Mouse (Mus musculus) midbrain, postnatal 0 days (tissue): Measurements from ENCODE around the gene Rpl26. TPM values are rescaled to one million over a fixed set of nuclear protein-coding genes. Genes with fewer than 3 reads are reported as not detected.

Experiments used
- ATAC-seq: fragments of 200-750 bp; cut with Nextera tagmentation; 2 replicates; pipeline ENCODE4 v1.8.0; 2017; ENCODE audit warnings: moderate number of reproducible peaks, mild to moderate bottlenecking, moderate TSS enrichment, moderate library complexity; ENCODE audit not compliant: low FRiP score
- DNase-seq: peaks from one replicate; pipeline ENCODE4 v3.0.0-alpha.2; 2015; ENCODE audit warnings: low spot score
- H3K27ac ChIP-seq: fragments of 300-500 bp; sonication (generic); 2 replicates; pipeline ENCODE4 v1.5.1; 2014; ENCODE audit warnings: low read depth, mild to moderate bottlenecking, low read length, mixed read lengths
- H3K27me3 ChIP-seq: fragments of 300-500 bp; sonication (generic); 2 replicates; pipeline ENCODE4 v1.6.1; 2014; ENCODE audit warnings: low read length, control low read depth, mixed read lengths; ENCODE audit not compliant: insufficient read depth
- H3K36me3 ChIP-seq: fragments of 300-500 bp; sonication (generic); 2 replicates; pipeline ENCODE4 v1.6.1; 2014; ENCODE audit warnings: low read length, control low read depth, mixed read lengths; ENCODE audit not compliant: insufficient read depth
- H3K4me1 ChIP-seq: fragments of 300-500 bp; sonication (generic); 2 replicates; pipeline ENCODE4 v1.6.1; 2014; ENCODE audit warnings: mild to moderate bottlenecking, control low read depth, antibody characterized with exemption, low read length, mixed read lengths; ENCODE audit not compliant: insufficient read depth
- H3K4me2 ChIP-seq: fragments of 300-500 bp; sonication (generic); 2 replicates; pipeline ENCODE4 v1.6.1; 2014; ENCODE audit warnings: low read depth, mild to moderate bottlenecking, low read length, mixed read lengths; ENCODE audit not compliant: poor library complexity, severe bottlenecking
- H3K4me3 ChIP-seq: fragments of 300-500 bp; sonication (generic); 2 replicates; pipeline ENCODE4 v1.5.1; 2014; ENCODE audit warnings: low read depth, mild to moderate bottlenecking, low read length, moderate library complexity
- H3K9ac ChIP-seq: fragments of 300-500 bp; sonication (generic); replicated peaks from 2 replicates; pipeline ENCODE4 v1.6.1; 2014; ENCODE audit warnings: mild to moderate bottlenecking, low read length, moderate library complexity, mixed read lengths; ENCODE audit not compliant: poor library complexity, severe bottlenecking
- H3K9me3 ChIP-seq: fragments of 300-500 bp; sonication (generic); 2 replicates; pipeline ENCODE4 v1.6.1; 2016; ENCODE audit warnings: low read length, control low read depth
- CTCF ChIP-seq: IDR thresholded peaks from 2 replicates; pipeline ENCODE4 v1.5.1; 2016; ENCODE audit warnings: antibody characterized with exemption, mild to moderate bottlenecking
- WGBS: fragments of 180-500 bp; shearing (Covaris S2); extraction: QIAGEN DNeasy Blood & Tissue Kit; methylation state at CpG from one replicate; pipeline ENCODE4 v1.1.7; 2014; 5-methylcytosine and 5-hydroxymethylcytosine counted together
- polyA plus RNA-seq: library from polyadenylated mRNA; unstranded; fragments of >200 nt; fragmentation: Nextera tagmentation; extraction: Ambion mirVana; gene quantifications from 2 replicates; pipeline ENCODE4 v1.2.1, GENCODE M21; 2015
- total RNA-seq: library from RNA; depleted of rRNA; stranded (reverse); fragments of >200 nt; gene quantifications from 2 replicates; pipeline ENCODE4 v1.2.3, GENCODE M21; 2014; rRNA removed

Rpl26 gene
- total RNA-seq: 1,124 and 1,179 TPM in 2 replicates
- polyA plus RNA-seq: 561 and 573 TPM in 2 replicates

- H3K36me3 ChIP-seq: peaks cover 21% of the 10 kb centered on the region
- peak within 1 kb of the TSS; percentile 91 for H3K9ac ChIP-seq
- H3K4me2 ChIP-seq: peak within 1 kb of the TSS; percentile 69
- H3K9me3 ChIP-seq: no peaks in the 10 kb centered on the region
- H3K4me3 ChIP-seq: peak within 1 kb of the TSS; percentile 85
- under 1% methylated on average over 52 of the region's 52 CpGs for WGBS
- H3K27me3 ChIP-seq: peaks cover 5% of the 10 kb centered on the region; the same call in 1 of the 2 replicates
- H3K27ac ChIP-seq: peak within 1 kb of the TSS; percentile 87
- DNase-seq (peak; percentile 98), ATAC-seq (peak; percentile 87)
- H3K4me1 ChIP-seq: no peaks in the 10 kb centered on the region
- TF ChIP-seq CTCF: peak; percentile 99
Observed at GRCm38 (mm10) chr11:68901351-68902046, at the start of gene Rpl26. Gene Rpl26, plus strand, starts transcription at chr11:68901583.

GRCm38 (mm10) chr11:68851644-68852485 is 49.5 kb upstream of the Rpl26 start:
- 6% methylated on average over 13 of the region's 13 CpGs for WGBS
- Histone ChIP-seq H3K36me3 (no peaks in the 10 kb centered on the region), H3K27ac (peak overlapping the region; percentile 93), H3K4me3 (peak overlapping the region; percentile 98), H3K27me3 (no peaks in the 10 kb centered on the region), H3K9me3 (no peaks in the 10 kb centered on the region), H3K9ac (peak overlapping the region; percentile 92), H3K4me1 (peaks cover 4% of the 10 kb centered on the region; the same call in 1 of the 2 replicates), H3K4me2 (peak overlapping the region; percentile 72)
- no peak for DNase-seq
- no peak for ATAC-seq
- TF ChIP-seq CTCF: no peak

GRCm38 (mm10) chr11:68852486-68852901 is 48.9 kb upstream of the Rpl26 start:
- Histone ChIP-seq H3K9ac (peak overlapping the region; percentile 92), H3K4me1 (peaks cover 4% of the 10 kb centered on the region; the same call in 1 of the 2 replicates), H3K36me3 (no peaks in the 10 kb centered on the region), H3K4me2 (peak overlapping the region; percentile 72), H3K4me3 (peak overlapping the region; percentile 98), H3K27me3 (no peaks in the 10 kb centered on the region), H3K27ac (peak overlapping the region; percentile 93), H3K9me3 (no peaks in the 10 kb centered on the region)
- WGBS: 0% methylated on average over 31 of the region's 36 CpGs
- no peak for TF ChIP-seq CTCF
- ATAC-seq (peak; percentile 45), DNase-seq (peak; percentile 44)

DNA sequence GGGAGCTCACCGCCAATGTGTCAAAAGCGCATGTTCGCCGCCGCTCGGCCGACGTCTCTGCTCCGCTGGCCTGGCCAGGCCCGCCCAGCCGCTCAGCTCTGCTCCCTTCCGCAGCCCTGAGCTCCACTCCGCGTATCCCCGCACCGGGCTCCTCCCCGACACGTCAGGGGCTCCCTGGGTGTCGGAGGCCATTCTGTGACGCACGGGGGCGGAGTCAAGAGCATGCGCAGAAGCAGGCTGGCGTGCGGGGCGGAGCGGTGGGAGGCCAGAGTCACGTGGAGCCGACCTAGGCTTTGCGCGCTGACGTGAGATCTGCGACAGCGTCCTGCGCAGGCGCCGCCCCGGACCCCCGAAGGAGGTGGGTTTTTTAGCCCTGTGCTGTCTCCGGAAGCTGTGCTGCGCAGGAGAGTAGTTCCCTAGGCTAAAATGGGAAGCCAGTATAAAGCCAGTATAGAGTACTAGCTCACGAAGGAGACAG is 48.4 kb upstream of the Rpl26 start:
- H3K4me2 ChIP-seq: peak overlapping the region; percentile 72
- peak; percentile 99 for ATAC-seq
- peak overlapping the region; percentile 98 for H3K4me3 ChIP-seq
- H3K9ac ChIP-seq: peak overlapping the region; percentile 92
- peak; percentile 12; the same call in 1 of the 2 replicates for TF ChIP-seq CTCF
- H3K27ac ChIP-seq: peak overlapping the region; percentile 93
- WGBS: under 1% methylated on average over 42 of the region's 42 CpGs
- no peaks in the 10 kb centered on the region for H3K36me3 ChIP-seq
- peak; percentile 99 for DNase-seq
- H3K4me1 ChIP-seq: peaks cover 4% of the 10 kb centered on the region; the same call in 1 of the 2 replicates
- H3K9me3 ChIP-seq: no peaks in the 10 kb centered on the region
- no peaks in the 10 kb centered on the region for H3K27me3 ChIP-seq

GRCm38 (mm10) chr11:68853611-68854401 is 47.6 kb upstream of the Rpl26 start:
- peak overlapping the region; percentile 72 for H3K4me2 ChIP-seq
- TF ChIP-seq CTCF: no peak
- DNase-seq: no peak
- no peak for ATAC-seq
- 47% methylated on average over 14 of the region's 14 CpGs for WGBS
- H3K27me3 ChIP-seq: no peaks in the 10 kb centered on the region
- peak overlapping the region; percentile 98 for H3K4me3 ChIP-seq
- peak overlapping the region; percentile 65 for H3K27ac ChIP-seq
- peak overlapping the region; percentile 48; the same call in 1 of the 2 replicates for H3K9ac ChIP-seq
- H3K36me3 ChIP-seq: no peaks in the 10 kb centered on the region
- H3K4me1 ChIP-seq: peaks cover 4% of the 10 kb centered on the region; the same call in 1 of the 2 replicates
- H3K9me3 ChIP-seq: no peaks in the 10 kb centered on the region
